Mouse (Mus musculus) c-Kit-negative CD71-positive TER-119-positive erythroid progenitor cells, embryonic 14.5 days (primary cell): ENCODE results near the gene Rhbdf2.
A peak's percentile ranks its signal among the peaks of the same experiment; 100 is the strongest.

Experiments used
- DNase-seq: peaks from one replicate; pipeline ENCODE4 v3.0.0-alpha.2; 2013; ENCODE audit warnings: low read depth, low spot score

Rhbdf2 gene

GRCm38 (mm10) chr11:116586801-116587631 lies 39.8 kb downstream of the Rhbdf2 start:
- peak; percentile 73 for DNase-seq

GRCm38 (mm10) chr11:116586310-116586709 lies 40.5 kb downstream of the Rhbdf2 start, which contains the start of gene Aanat:
TSS of gene Aanat (plus strand) at chr11:116586432.
- no peak for DNase-seq

- no peak for DNase-seq
Observed at GRCm38 (mm10) chr11:116585682-116586081, 41.1 kb downstream of the Rhbdf2 start.

GRCm38 (mm10) chr11:116581376-116581814 lies 45.4 kb downstream of the Rhbdf2 start, which contains the start of gene Ube2o:
TSS of gene Ube2o (minus strand) at chr11:116581447.
- peak; percentile 85 for DNase-seq

- DNase-seq, result peak; percentile 59
Observed at GRCm38 (mm10) chr11:116580711-116581375, 46.0 kb downstream of the Rhbdf2 start.

GRCm38 (mm10) chr11:116580031-116580652 lies 46.7 kb downstream of the Rhbdf2 start:
- peak; percentile 75 for DNase-seq

- DNase-seq, result no peak
Observed at GRCm38 (mm10) chr11:116579280-116579679, 47.5 kb downstream of the Rhbdf2 start.

- no peak for DNase-seq
Observed at GRCm38 (mm10) chr11:116575396-116575795, 51.4 kb downstream of the Rhbdf2 start.

GRCm38 (mm10) chr11:116574982-116575381 lies 51.8 kb downstream of the Rhbdf2 start:
- no peak for DNase-seq

- no peak for DNase-seq
Observed at GRCm38 (mm10) chr11:116574486-116574885, 52.3 kb downstream of the Rhbdf2 start.

GRCm38 (mm10) chr11:116572756-116573543 lies 53.9 kb downstream of the Rhbdf2 start:
- DNase-seq, result peak; percentile 83

- DNase-seq, result peak; percentile 81
Observed at GRCm38 (mm10) chr11:116571767-116572679, 54.8 kb downstream of the Rhbdf2 start.

- no peak for DNase-seq
Observed at GRCm38 (mm10) chr11:116570821-116571220, 56.0 kb downstream of the Rhbdf2 start.

- DNase-seq, result no peak
Observed at GRCm38 (mm10) chr11:116567531-116567930, 59.3 kb downstream of the Rhbdf2 start.

- no peak for DNase-seq
Observed at GRCm38 (mm10) chr11:116565283-116566041, 61.4 kb downstream of the Rhbdf2 start.

GRCm38 (mm10) chr11:116556308-116556707 lies 70.5 kb downstream of the Rhbdf2 start:
- no peak for DNase-seq

GRCm38 (mm10) chr11:116555572-116555971 lies 71.2 kb downstream of the Rhbdf2 start:
- DNase-seq, result no peak

- no peak for DNase-seq
Observed at GRCm38 (mm10) chr11:116554171-116554878, 72.5 kb downstream of the Rhbdf2 start.

- DNase-seq, result no peak
Observed at GRCm38 (mm10) chr11:116552194-116552593, 74.6 kb downstream of the Rhbdf2 start.
